Mouse (Mus musculus) mature B cell (primary cell): ENCODE data around the gene Foxk2.

Experiments used
- in situ Hi-C: fragments of 300-500 bp; cut with MboI; formaldehyde crosslinking; loops from 2 replicates; pipeline ENCODE4 v1.14.3; 2019

Foxk2 gene

DNA sequence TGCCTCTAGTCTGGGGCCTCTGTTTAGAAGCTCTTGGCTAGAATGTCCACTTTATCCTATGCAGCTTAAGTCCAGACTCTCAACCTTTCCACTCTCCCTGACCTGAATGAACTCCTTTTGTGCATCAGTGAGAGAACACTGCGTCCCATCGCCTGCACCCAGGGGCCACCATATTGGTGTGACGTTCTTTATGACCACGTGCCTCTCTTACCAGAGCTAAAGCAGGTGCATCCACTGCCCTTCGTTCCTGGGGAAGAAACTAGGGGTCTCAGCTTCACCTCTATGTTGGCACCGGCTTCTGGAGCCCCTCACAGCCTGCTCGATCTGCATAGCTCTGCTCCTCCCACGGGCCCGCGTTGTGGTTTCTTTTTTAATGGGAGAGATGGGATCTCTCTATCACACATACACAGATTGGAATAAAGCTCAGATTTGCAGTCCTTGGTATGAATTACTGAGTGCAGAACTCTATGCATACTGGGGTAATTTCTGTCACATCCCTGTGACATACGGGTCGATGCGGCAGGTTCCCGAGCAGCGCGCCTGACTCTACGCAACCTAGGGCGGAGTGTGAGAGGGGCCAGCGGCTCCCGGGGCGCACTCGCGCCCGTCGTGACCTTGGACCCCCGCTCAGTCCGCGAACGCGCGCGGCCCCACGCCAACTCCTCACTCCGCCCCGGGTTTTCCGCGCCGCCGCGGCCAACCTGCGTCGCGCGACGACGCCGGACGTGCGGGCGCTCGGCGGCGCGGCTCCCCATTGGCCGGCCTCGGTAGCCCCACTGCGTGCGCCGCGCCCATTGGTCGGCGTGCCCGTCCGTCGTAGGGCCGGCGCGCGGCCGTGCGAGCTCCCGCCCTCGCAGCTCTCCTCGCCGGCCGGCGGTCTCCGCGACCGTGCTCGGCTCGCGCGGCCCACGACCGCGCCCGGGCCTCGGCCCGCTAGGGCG, at the start of gene Foxk2:
Gene Foxk2 (plus strand): TSS at position 831 of the 941 bp plus-strand sequence.
- in situ Hi-C loops, result no loop called here

DNA sequence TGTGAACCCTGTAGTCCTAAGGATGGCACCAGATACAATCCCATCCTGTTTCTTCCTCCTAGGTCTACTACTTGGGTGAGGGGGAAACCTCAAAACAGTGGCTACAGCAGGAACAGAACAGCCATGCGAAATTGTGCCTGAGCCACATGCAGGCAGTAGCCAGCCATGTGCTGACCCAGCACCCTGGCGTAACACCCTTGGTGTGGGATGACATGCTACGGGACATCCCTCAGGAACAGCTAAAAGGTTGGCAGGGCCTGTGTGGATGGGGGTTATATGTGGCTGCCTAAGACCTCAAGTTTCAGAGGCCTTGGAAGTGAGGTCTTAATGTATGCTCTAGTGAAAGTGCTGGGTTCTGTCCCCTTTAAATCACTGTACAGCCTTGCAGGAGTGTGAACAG, 43.0 kb upstream of the Foxk2 start:
- in situ Hi-C loops, result no loop called here

DNA sequence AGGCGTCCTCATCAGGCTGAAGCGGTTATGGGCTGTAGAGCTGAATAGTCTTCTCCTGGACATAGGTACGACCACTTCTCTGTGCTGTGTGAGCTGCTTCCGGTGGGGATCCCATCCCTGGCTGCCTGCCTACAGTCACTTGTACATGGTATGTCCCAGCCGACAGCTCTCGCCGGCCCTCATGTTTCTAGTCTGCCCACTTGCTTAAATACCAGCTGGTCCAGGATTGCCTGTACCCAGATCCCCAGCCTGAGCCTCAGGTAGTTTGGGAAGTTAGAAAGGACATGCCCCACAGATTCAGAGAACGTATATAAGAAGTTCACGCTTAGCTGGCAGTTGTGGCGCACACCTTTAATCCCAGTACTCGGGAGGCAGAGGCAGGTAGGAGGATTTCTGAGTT, 40.0 kb upstream of the Foxk2 start:
- in situ Hi-C loops, result no loop called here

DNA sequence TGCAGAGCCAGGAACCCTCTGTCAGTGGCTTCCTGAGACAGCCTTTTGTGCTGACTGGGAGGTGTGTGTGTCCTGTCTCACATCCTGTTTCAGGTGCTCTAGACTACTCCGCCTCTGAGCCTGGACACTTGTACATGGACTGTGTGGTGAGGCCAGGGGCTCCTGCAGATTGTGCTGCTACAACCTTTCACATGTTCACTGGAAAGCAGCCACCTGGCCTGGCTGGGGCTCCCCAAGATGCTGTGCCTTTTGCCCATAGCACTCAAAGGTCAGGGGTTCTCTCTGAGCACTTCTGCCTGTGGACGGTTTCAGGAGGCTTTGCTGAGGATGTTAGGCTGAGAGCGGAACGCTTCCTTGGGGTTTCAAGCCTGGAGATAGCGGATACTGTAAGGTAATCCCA, 39.0 kb upstream of the Foxk2 start:
- in situ Hi-C loops, result no loop called here

DNA sequence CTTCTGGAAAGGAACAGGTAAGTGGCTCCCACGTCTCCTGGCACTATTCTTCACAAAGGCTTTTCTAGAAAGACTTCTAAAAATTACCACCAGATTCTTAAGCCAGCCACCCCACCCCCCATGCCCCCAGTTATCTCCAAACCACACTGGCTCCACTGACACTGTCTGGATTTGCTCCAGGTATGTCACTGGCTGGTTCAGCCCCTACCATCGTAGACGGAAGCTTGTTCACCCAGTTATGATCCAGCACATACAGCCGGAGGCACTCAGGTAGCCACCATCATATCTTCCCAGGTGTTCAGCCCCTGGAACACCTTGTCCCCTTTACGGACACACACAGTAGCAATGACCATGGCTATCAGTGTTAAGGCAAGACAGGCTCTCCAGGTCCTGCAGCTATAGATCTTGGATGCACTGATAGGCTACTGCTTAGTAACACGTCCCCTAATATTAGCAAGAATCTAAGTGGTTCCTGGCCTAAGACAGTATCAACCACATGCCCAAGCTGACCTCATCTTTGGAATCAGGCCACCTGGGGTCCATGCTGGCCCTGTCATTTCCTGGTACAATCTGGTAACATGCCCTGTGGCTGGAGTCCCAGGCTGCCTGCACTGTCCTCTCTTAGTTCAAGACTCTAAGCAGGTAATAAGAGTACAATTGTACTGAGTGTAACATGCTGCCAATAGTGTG, 38.3 kb upstream of the Foxk2 start:
- in situ Hi-C loops, result no loop called here

DNA sequence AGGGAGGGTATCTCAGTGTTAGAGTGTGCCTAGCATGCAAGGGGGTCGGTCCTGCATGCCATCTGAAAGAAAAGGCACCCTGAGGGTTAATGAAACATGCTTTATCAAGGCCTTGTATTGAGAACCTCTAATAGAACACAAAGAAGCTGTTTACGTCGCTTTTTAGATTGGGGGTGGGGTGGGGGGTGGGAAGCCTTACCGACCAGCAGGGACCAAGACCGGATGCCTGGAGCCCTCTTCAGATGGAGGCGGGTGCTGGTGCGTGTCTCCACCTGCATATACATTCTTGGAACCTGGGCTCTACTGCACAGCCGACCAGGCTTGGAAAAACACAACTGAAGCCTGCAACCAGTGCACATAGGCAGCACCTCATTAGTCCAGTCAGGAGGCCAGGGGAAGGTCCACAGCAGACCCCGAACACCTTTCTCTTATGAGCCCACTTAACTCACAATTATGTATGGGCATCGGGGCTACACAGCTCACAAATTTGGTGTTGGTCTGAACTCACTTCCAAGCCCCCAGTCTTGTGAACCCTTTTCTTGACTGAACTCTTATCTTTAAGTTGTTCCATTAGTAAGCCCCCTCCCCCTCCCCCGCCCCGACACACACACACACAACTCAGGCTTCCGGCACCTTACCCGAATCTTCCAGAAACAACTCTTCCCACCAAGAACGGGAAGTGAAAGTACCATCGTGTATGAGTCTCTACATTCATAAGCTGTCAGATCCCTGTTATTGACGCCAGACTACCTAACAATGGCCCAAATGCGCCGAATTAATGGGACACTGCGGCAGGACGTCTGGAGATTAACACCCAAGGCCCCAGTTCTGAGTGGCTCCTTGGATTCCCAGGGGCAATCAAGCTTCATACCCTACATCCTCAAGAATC, 31.4 kb upstream of the Foxk2 start:
- in situ Hi-C loops, result no loop called here

DNA sequence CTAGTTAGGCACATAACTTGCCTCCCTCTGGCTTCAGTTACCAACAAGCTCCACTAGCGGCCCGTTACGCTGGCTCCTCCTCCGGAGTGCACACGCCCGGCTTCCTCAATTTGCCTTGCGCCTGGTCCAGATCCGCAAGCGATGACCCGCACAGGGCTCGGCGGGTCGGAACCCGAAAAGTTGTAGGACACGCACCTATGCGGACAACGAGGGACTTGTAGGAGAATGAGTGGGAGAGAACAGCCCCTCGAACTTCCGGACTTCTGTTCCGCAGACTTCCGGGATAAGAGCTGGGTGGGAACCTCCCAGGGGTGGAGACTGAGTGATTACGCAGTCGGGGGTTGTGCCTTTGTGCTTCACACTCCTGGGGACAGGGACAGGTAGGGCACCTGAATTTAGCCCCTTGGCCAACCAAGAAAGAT, 30.8 kb upstream of the Foxk2 start, which contains the start of gene Cybc1:
Gene Cybc1 (minus strand): TSS at position 305 of the 422 bp plus-strand sequence.
- in situ Hi-C loops, result no loop called here

DNA sequence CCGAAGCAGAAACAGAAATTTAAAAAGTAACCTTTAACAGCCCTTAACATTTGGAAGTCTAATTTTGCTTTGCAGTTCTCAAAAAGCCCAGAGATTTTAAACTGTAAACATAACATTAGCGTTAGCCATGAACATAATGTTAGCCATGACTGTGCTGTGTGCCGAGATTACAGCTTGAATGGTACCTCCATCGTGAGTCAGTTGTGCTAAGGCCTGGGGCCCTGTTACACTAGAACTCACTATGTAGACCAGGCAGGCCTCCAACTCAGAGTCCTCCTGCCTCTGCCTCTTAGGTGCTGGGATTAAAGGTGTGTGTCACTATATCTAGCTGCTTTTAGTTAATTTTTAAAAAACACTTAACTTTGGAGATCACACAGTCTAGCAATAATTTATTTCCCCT, 28.6 kb upstream of the Foxk2 start:
- in situ Hi-C loops, result no loop called here

DNA sequence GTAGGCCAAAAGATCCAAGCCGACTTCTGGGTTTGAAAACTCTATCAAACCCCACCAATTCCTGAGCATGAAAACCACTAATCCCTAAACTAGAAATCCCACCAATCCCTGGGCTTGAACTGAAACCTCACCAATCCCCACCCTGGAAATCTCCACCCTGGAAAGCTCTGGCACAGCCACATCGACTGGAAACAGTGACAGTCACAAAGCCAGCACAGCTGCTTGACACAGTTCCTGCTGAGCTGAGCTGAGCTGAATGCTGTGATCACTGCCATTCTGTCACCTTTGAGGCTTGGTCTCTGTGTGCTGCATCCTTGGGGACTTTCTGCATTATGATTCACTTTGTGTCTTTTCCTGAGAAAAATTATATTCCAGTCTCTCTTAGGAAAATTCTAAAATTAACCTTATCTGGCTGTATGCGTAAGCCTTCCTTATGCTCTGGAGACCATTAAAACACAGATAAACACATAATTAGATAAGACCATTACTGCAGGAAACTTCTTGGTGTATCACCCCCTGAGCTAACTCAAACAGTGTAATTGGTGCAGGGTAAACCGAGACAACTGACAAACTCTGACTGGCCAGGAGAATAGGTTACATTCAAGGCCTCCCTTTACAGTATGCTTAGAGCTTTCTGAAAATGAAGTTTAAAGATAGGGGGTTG, 28.0 kb upstream of the Foxk2 start:
- in situ Hi-C loops, result no loop called here

DNA sequence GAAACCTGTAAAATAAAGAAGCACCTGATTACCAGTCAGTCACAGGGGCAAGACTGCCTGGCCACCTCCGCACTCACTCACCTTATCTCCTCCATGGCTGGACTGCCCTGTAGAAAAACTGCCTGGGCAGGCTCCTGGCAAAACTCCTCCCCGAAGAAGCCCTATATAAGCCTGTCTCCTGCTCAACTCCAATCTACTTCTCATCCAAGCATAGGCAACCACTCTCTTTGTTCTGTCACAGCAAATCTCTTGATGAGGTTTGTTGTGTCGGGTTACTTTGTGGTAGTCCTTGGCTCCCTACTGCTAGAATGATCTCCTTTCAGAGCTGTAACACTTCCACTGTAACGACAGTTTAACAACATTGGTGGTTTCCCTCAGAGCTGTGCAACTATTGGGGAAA, 27.1 kb upstream of the Foxk2 start:
- in situ Hi-C loops, result no loop called here

DNA sequence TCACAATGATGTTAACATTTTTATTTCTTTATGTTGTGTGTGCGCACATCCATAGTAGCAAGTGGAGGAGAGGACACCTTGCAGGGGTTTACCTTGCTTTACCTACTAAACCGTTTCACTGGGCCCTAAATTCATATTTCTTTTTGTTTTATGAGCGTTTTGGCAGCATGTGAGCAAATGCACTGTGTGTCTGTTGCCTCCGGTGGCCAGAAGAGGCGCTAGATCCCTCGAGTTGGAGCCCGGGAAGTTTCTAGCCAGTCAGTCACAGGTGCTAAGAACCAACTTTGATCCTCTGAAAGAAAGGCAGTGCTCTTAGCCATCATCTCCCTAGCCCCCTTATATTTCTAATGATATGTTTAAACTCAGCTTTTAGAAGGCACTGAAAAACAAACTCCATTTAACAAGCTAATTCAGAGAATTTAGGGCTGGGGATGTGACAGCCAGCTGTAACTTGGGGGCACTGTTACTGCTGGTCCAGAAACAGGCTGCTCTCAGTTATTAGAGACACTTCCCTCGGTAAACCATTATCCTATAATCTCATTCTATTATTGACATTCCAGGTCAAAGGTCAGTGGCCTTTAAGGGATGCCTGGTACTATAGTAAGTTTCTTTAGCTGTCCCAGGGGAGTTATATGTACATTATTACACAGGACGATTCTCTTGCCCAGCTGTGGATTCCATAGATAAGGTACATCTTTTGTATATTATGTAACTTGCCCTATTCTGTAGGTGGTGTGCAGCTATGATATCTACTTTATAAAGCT, 24.1 kb upstream of the Foxk2 start:
- in situ Hi-C loops, result no loop called here

DNA sequence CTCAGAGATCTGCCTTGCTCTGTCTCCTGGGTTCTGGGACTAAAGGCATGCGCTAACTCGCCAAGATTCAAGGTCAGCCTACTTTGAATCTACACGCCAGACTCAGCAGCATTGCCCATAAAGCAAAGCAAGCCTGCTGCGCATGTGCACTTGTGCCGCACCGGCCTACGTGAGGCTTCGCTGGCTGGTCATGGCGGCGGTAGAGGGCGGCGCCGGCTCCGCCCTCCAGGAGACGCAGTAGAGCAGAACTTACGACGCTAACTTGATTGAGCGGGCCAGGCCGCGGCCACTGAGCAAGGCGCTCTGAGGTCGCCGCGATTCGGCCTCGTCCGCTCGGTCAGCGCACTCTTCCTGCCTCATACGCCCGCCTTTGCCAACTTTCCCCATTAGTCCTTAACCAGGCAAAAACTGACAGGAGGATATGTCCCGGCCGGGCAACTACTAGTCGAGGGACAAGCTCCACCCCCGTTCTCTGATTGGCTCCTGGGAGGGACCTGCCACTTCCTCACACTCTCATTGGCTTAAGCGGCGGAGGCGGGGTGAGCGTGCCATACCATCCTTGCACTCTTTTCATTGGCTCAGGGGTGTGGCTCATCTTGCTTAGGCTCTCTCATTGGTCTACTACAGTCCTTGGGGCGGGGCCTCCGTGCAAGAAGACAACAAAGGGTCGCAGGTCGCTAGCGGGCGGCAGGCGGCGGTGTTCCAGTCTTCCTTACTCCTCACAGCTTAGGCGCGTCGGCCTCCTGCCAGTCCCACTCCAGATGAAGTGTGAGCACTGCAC, 23.0 kb upstream of the Foxk2 start, which contains the start of gene Narf:
Gene Narf (plus strand): TSS at position 690 of the 781 bp plus-strand sequence.
- in situ Hi-C loops, result no loop called here

DNA sequence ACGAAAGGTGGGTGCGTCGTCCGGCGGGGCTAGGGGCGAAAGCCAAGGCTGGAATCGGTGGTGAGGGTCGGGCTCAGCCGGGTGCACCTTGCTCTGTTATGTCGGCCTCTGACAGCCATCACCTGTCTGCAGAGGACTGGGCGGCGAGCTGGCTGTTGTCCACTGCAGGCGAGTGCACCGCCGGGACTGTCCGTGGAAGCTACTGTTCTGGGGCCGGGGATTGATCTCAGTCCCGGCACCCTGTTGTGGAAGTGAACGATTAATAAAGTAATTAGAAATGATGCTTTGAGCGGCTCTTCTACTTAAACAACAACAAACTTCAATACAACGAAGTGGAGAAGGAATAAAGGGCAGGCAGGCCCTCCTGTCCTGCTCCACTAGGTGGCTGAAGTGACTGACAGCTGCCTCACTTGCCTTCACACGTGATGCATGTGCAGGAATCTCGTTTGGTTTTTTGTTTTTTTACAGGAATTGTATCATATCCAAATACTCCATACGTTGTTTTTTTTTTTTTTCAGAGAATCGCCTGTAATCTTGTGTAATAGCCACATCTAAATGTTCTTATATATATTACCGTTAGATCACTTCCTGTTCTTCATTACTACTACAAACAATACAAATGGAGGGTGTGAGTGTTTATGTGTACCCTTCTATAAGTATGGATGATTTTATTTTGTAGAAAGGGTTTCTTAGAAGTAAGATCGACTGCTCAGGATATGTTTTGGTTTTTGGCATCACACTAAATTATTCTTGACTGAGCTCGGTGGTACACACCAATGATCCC, 22.3 kb upstream of the Foxk2 start:
- in situ Hi-C loops, result no loop called here

DNA sequence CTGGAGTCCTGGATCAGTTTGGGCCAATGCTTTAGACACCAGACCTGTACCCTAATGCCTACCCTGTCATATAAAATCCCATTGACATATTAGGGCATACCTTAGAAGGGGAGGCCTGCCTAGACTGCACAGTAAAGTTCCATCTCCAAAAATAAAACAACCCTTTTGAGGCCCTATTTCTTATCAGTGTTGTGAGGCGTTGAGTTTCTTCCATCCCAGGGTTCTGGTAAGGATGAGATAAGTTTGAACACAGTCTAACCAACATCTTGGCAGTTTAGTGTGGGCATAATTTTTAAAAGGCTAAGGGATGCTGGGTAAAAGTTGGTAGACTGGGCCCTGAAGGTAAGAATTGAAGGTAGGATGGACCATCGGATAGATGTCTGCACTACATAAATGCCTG, 20.1 kb upstream of the Foxk2 start:
- in situ Hi-C loops, result no loop called here

DNA sequence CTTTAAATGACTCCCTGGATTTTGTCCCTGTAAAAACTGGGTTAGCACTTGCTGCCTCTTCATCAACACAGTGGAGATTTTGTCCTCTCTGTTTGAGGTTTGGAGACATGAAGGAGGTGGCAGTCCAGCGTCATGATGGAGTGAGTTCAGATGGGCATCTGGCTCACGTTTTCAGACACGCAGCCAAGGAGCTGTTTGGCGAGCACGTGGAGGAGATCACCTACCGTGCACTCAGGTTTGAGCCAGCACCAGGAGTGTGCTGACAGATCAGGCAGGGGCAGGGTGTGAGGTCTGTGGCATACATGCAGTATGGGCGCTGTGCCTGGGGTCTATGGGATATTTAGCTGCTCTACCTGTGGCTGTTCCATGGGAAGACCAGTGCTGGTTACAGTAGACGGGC, 9.6 kb upstream of the Foxk2 start:
- in situ Hi-C loops, result no loop called here

DNA sequence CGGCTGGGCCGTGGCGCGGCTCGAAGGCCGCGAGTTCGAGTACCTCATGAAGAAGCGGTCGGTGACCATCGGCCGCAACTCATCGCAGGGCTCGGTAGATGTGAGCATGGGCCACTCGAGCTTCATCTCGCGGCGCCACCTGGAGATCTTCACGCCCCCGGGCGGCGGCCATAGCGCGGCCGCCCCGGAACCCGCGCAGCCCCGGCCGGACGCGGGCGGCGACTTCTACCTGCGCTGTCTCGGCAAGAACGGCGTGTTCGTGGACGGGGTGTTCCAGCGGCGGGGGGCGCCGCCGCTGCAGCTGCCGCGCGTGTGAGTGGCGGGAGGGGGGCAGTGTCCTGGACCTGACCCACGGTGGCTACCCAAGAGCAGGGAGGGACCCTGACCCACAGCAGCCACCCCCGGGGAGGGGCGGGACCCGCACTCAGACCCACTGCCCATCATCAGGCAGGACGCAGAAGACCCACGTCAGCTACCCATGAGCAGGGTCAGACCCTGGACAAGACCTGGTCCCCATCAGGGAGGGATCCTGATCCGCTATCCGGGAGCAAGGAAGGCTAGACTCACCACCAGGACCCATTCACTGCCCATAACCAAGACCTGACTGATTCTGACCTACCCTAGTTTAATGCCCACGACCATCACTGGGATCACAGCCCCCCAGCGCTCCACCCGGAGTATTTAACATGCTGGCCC, 569 bp downstream of the Foxk2 start:
- in situ Hi-C loops, result no loop called here

DNA sequence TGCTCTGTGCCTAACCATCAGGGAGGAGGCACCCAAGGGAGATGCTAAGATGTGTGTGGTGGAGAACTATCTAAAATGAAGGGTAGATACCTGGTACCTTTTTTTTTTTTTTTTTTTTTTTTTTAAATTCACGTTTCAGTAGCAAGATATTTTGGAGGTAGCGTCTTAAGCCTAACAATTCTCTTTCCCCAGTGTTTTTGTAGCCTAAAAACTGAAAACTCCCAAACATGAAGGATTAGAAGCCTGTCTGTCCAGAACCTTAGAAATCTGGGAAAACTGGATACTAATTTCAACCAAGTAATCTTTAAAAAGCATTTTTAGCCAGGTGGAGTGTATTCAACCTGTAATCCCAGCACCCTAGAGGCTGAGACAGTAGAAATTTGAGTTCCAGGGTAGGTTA, 1.3 kb downstream of the Foxk2 start:
- in situ Hi-C loops, result no loop called here

DNA sequence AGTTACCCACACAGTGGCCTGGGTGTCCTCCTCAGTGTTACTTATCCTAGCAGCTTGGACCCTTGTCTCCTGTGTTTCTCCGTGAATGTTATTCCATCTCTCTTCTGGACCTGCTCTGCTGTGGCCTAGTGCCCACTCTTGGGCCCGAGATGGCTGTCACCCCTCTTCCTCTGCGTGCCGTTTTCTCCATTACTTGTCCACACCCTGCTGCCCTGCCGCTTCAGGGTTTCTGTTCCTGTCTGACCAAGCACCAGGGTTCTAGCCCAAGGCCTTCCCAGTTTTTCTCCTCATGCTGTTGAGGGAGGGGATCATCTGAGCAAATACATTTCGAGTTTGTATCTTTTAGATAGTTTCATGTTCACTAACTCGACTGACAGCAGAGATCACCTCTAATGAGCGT, 17.7 kb downstream of the Foxk2 start:
- in situ Hi-C loops, result no loop called here
